Mouse (Mus musculus): Measurements from ENCODE around the gene Aatk. TPM values are rescaled to one million over a fixed set of nuclear protein-coding genes. Genes with fewer than 3 reads are reported as not detected.

Gene Aatk
- total RNA-seq, 1 experiment = 1.2 TPM

GRCm38 (mm10) chr11:119965053-119965452 is 81.9 kb downstream of the Aatk start:
- Histone ChIP-seq H3K36me3 (ENCODE audit: control insufficient read depth, insufficient read depth, low read length, poor library complexity, severe bottlenecking) (0 out of 2 replicates have a peak, but pooled peaks cover 5% of the 10 kb centered on the region), H3K4me3 (ENCODE audit: insufficient read depth in 1 of 2, low read depth in 1 of 2, low read length in 2 of 2, poor library complexity in 1 of 2, severe bottlenecking in 1 of 2) (no peak overlapping the region), H3K27ac (ENCODE audit: insufficient read depth, low read depth, low read length, poor library complexity, severe bottlenecking) (no peak overlapping the region), H3K9me3 (ENCODE audit: control insufficient read depth, insufficient read depth, low read depth, low read length) (no peaks in the 10 kb centered on the region), H3K4me1 (ENCODE audit: control insufficient read depth in 2 of 2, insufficient read depth in 2 of 2, low read length in 2 of 2, poor library complexity in 1 of 2) (no peaks in the 10 kb centered on the region), H3K9ac (ENCODE audit: insufficient read depth, low read depth, low read length, poor library complexity, severe bottlenecking) (no peak overlapping the region)
- in situ Hi-C loops (cut with MboI; ENCODE audit: low sequenced_read_pairs in 2 of 2, unreplicated experiment in 2 of 2) = no loop called here
- no peak for TF ChIP-seq CHD2 (IDR thresholded peaks at IDR 0.05; ENCODE audit: low read depth, low read length)
- TF ChIP-seq ZC3H11A (IDR thresholded peaks at IDR 0.05; ENCODE audit: borderline replicate concordance, low read depth, low read length) = no peak
- no peak for TF ChIP-seq HCFC1 (IDR thresholded peaks at IDR 0.05; ENCODE audit: borderline replicate concordance, insufficient read depth, low read length)
- TF ChIP-seq ZNF384 (IDR thresholded peaks at IDR 0.05; ENCODE audit: low read depth, low read length) = no peak
- TF ChIP-seq MAFK (IDR thresholded peaks at IDR 0.05; ENCODE audit: insufficient read depth, low read depth, low read length) = no peak
- no peak for DNase-seq (ENCODE audit: low read depth, low spot score)

GRCm38 (mm10) chr11:119961511-119961910 is 85.5 kb downstream of the Aatk start:
- H3K9me3 ChIP-seq (ENCODE audit: control insufficient read depth, insufficient read depth, low read depth, low read length) = no peaks in the 10 kb centered on the region
- H3K27ac ChIP-seq (ENCODE audit: insufficient read depth, low read depth, low read length, poor library complexity, severe bottlenecking) = no peak overlapping the region
- H3K36me3 ChIP-seq (ENCODE audit: control insufficient read depth, insufficient read depth, low read length, poor library complexity, severe bottlenecking) = 0 out of 2 replicates have a peak, but pooled peaks cover 5% of the 10 kb centered on the region
- TF ChIP-seq MAFK (IDR thresholded peaks at IDR 0.05; ENCODE audit: insufficient read depth, low read depth, low read length) = no peak
- no peak for TF ChIP-seq ZNF384 (IDR thresholded peaks at IDR 0.05; ENCODE audit: low read depth, low read length)
- TF ChIP-seq HCFC1 (IDR thresholded peaks at IDR 0.05; ENCODE audit: borderline replicate concordance, insufficient read depth, low read length) = no peak
- TF ChIP-seq ZC3H11A (IDR thresholded peaks at IDR 0.05; ENCODE audit: borderline replicate concordance, low read depth, low read length) = no peak
- no peak for TF ChIP-seq CHD2 (IDR thresholded peaks at IDR 0.05; ENCODE audit: low read depth, low read length)
- H3K4me3 ChIP-seq (ENCODE audit: insufficient read depth in 1 of 2, low read depth in 1 of 2, low read length in 2 of 2, poor library complexity in 1 of 2, severe bottlenecking in 1 of 2) = no peak overlapping the region
- DNase-seq (ENCODE audit: low read depth, low spot score) = no peak
- H3K4me1 ChIP-seq (ENCODE audit: control insufficient read depth in 2 of 2, insufficient read depth in 2 of 2, low read length in 2 of 2, poor library complexity in 1 of 2) = peaks cover 0 to 8% of the 10 kb centered on the region in 2 experiments; a peak in 1 of 4 replicates
- in situ Hi-C loops (cut with MboI; ENCODE audit: low sequenced_read_pairs in 2 of 2, unreplicated experiment in 2 of 2) = no loop called here
- no peak overlapping the region for H3K9ac ChIP-seq (ENCODE audit: insufficient read depth, low read depth, low read length, poor library complexity, severe bottlenecking)

GRCm38 (mm10) chr11:119960671-119961070 is 86.3 kb downstream of the Aatk start:
- H3K27ac ChIP-seq (ENCODE audit: insufficient read depth, low read depth, low read length, poor library complexity, severe bottlenecking) = no peak overlapping the region
- H3K36me3 ChIP-seq (ENCODE audit: control insufficient read depth, insufficient read depth, low read length, poor library complexity, severe bottlenecking) = 0 out of 2 replicates have a peak, but pooled peaks cover 5% of the 10 kb centered on the region
- H3K4me3 ChIP-seq (ENCODE audit: insufficient read depth in 1 of 2, low read depth in 1 of 2, low read length in 2 of 2, poor library complexity in 1 of 2, severe bottlenecking in 1 of 2) = no peak overlapping the region
- H3K4me1 ChIP-seq (ENCODE audit: control insufficient read depth in 2 of 2, insufficient read depth in 2 of 2, low read length in 2 of 2, poor library complexity in 1 of 2) = peaks cover 0 to 11% of the 10 kb centered on the region in 2 experiments; a peak in 1 of 4 replicates
- no peak overlapping the region for H3K9ac ChIP-seq (ENCODE audit: insufficient read depth, low read depth, low read length, poor library complexity, severe bottlenecking)
- DNase-seq (ENCODE audit: low read depth, low spot score) = no peak
- in situ Hi-C loops (cut with MboI; ENCODE audit: low sequenced_read_pairs in 2 of 2, unreplicated experiment in 2 of 2) = no loop called here
- TF ChIP-seq ZNF384 (IDR thresholded peaks at IDR 0.05; ENCODE audit: low read depth, low read length) (no peak), HCFC1 (IDR thresholded peaks at IDR 0.05; ENCODE audit: borderline replicate concordance, insufficient read depth, low read length) (no peak), CHD2 (IDR thresholded peaks at IDR 0.05; ENCODE audit: low read depth, low read length) (no peak)
- H3K9me3 ChIP-seq (ENCODE audit: control insufficient read depth, insufficient read depth, low read depth, low read length) = no peaks in the 10 kb centered on the region

GRCm38 (mm10) chr11:119959714-119960113 is 87.3 kb downstream of the Aatk start:
- Histone ChIP-seq H3K4me1 (ENCODE audit: control insufficient read depth in 2 of 2, insufficient read depth in 2 of 2, low read length in 2 of 2, poor library complexity in 1 of 2) (peaks cover 0 to 14% of the 10 kb centered on the region in 2 experiments; a peak in 1 of 4 replicates), H3K36me3 (ENCODE audit: control insufficient read depth, insufficient read depth, low read length, poor library complexity, severe bottlenecking) (0 out of 2 replicates have a peak, but pooled peaks cover 3% of the 10 kb centered on the region), H3K4me3 (ENCODE audit: insufficient read depth in 1 of 2, low read depth in 1 of 2, low read length in 2 of 2, poor library complexity in 1 of 2, severe bottlenecking in 1 of 2) (no peak overlapping the region), H3K9me3 (ENCODE audit: control insufficient read depth, insufficient read depth, low read depth, low read length) (no peaks in the 10 kb centered on the region), H3K27ac (ENCODE audit: insufficient read depth, low read depth, low read length, poor library complexity, severe bottlenecking) (no peak overlapping the region), H3K9ac (ENCODE audit: insufficient read depth, low read depth, low read length, poor library complexity, severe bottlenecking) (no peak overlapping the region)
- no peak for TF ChIP-seq ZNF384 (IDR thresholded peaks at IDR 0.05; ENCODE audit: low read depth, low read length)
- TF ChIP-seq MAFK (IDR thresholded peaks at IDR 0.05; ENCODE audit: insufficient read depth, low read depth, low read length) = no peak
- no peak for TF ChIP-seq CHD2 (IDR thresholded peaks at IDR 0.05; ENCODE audit: low read depth, low read length)
- no peak for DNase-seq (ENCODE audit: low read depth, low spot score)
- in situ Hi-C loops (cut with MboI; ENCODE audit: low sequenced_read_pairs in 2 of 2, unreplicated experiment in 2 of 2) = no loop called here

- Histone ChIP-seq H3K27ac (ENCODE audit: insufficient read depth, low read depth, low read length, poor library complexity, severe bottlenecking) (no peak overlapping the region), H3K36me3 (ENCODE audit: control insufficient read depth, insufficient read depth, low read length, poor library complexity, severe bottlenecking) (0 out of 2 replicates have a peak, but pooled peaks cover 3% of the 10 kb centered on the region), H3K4me3 (ENCODE audit: insufficient read depth in 1 of 2, low read depth in 1 of 2, low read length in 2 of 2, poor library complexity in 1 of 2, severe bottlenecking in 1 of 2) (no peak overlapping the region), H3K9ac (ENCODE audit: insufficient read depth, low read depth, low read length, poor library complexity, severe bottlenecking) (no peak overlapping the region), H3K9me3 (ENCODE audit: control insufficient read depth, insufficient read depth, low read depth, low read length) (no peaks in the 10 kb centered on the region), H3K4me1 (ENCODE audit: control insufficient read depth in 2 of 2, insufficient read depth in 2 of 2, low read length in 2 of 2, poor library complexity in 1 of 2) (peaks cover 0 to 14% of the 10 kb centered on the region in 2 experiments; a peak in 1 of 4 replicates)
- TF ChIP-seq CHD2 (IDR thresholded peaks at IDR 0.05; ENCODE audit: low read depth, low read length) (no peak), HCFC1 (IDR thresholded peaks at IDR 0.05; ENCODE audit: borderline replicate concordance, insufficient read depth, low read length) (no peak), MAFK (IDR thresholded peaks at IDR 0.05; ENCODE audit: insufficient read depth, low read depth, low read length) (no peak), ZNF384 (IDR thresholded peaks at IDR 0.05; ENCODE audit: low read depth, low read length) (no peak), ZC3H11A (IDR thresholded peaks at IDR 0.05; ENCODE audit: borderline replicate concordance, low read depth, low read length) (no peak)
- in situ Hi-C loops (cut with MboI; ENCODE audit: low sequenced_read_pairs in 2 of 2, unreplicated experiment in 2 of 2) = no loop called here
- no peak for DNase-seq (ENCODE audit: low read depth, low spot score)
Measured at GRCm38 (mm10) chr11:119958856-119959255, 88.1 kb downstream of the Aatk start.

Other genes starting within 250 kb of the Aatk start
- 48.1 and 58.1 TPM in 2 replicates for gene Chmp6, start 133.7 kb downstream of the Aatk start, total RNA-seq (2012; rRNA removed)
- gene Baiap2, start 104.4 kb downstream of the Aatk start, total RNA-seq (2012; rRNA removed) = 21.8 and 23.3 TPM in 2 replicates
- gene Cep131, start 39.7 kb upstream of the Aatk start, total RNA-seq (2012; rRNA removed) = 24.0 and 43.4 TPM in 2 replicates
- gene Tepsin, start 51.6 kb upstream of the Aatk start, total RNA-seq (2012; rRNA removed) = 26.5 and 37.1 TPM in 2 replicates
- 48.8 and 49.3 TPM in 2 replicates for gene Ndufaf8, start 51.8 kb upstream of the Aatk start, total RNA-seq (2012; rRNA removed)
- 146 and 216 TPM in 2 replicates for gene Slc38a10, start 104.2 kb upstream of the Aatk start, total RNA-seq (2012; rRNA removed)
- 11.7 and 16.3 TPM in 2 replicates for gene Bahcc1, start 185.8 kb upstream of the Aatk start, total RNA-seq (2012; rRNA removed)

Data from ES-E14 (cell line).